Mouse (Mus musculus): ENCODE data around the gene Akap12. TPM values are rescaled to one million over a fixed set of nuclear protein-coding genes. Genes with fewer than 3 reads are reported as not detected.

The Akap12 gene
- polyA plus RNA-seq, 1 experiment from 2014 or later: 53.7 TPM

DNA sequence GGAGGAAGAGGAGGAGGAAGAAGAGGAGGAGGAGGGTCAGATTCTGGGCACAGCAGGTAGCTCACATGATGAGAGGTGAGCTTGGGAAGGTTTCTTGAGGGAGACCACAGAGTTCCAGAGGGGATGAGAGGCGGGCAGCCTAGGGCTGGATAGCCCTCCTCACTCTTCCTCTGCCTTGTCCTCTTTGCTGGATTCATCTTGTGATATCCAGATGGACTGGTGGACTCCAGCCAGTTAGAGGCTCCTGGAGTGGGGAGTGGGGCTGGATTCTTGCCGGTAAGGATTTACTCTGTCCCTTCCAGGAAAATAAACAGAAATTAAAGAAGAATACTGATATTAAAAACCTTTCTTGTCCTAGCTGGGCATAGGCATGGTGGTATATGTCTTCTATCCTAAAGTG lies 20.4 kb upstream of the Akap12 start:
- no peaks in the 10 kb centered on the region for H3K9me3 ChIP-seq (replicated peaks; ENCODE audit: low read length)
- no peak overlapping the region for H3K9ac ChIP-seq (ENCODE audit: low read depth, low read length)
- no peak for ATAC-seq (replicated peaks; ENCODE audit: low FRiP score, low read depth)
- no peak overlapping the region for H3K4me3 ChIP-seq (replicated peaks; ENCODE audit: low read depth, low read length)
- H3K4me1 ChIP-seq (replicated peaks; ENCODE audit: insufficient read depth, low read length): no peaks in the 10 kb centered on the region
- no peaks in the 10 kb centered on the region for H3K36me3 ChIP-seq (ENCODE audit: insufficient read depth, low read length)
- no peak for TF ChIP-seq CTCF (IDR thresholded peaks at IDR 0.05; ENCODE audit: low read depth)
- DNase-seq (ENCODE audit: low spot score): no peak
- no peak overlapping the region for H3K4me2 ChIP-seq (ENCODE audit: low read length)
- H3K27me3 ChIP-seq (ENCODE audit: insufficient read depth, low read length): no peaks in the 10 kb centered on the region
- 64% methylated on average over 2 of the region's 2 CpGs for WGBS
- no peak overlapping the region for H3K27ac ChIP-seq

DNA sequence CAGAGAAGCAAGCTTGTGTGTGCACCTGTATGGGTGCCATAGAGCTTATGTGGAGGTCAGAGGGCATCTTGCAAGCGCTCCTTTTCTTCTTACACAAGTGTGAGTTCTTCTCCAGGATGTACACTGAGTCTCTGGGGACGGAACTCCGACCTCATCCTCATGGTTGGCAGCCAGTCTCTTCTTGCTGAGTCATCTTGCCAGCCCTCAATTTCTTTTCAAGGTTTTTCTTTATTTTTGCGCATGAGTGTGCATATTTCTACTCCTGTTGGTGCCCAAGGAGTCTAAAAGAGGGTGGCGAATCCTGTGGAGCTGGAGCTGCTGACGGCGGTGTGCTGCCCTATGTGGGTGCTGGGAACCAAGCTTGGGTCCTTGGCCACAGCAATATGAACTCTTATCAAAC lies 19.8 kb upstream of the Akap12 start:
- Histone ChIP-seq H3K4me2 (ENCODE audit: low read length) (no peak overlapping the region), H3K4me3 (replicated peaks; ENCODE audit: low read depth, low read length) (no peak overlapping the region), H3K27ac (no peak overlapping the region), H3K27me3 (ENCODE audit: insufficient read depth, low read length) (no peaks in the 10 kb centered on the region), H3K9me3 (replicated peaks; ENCODE audit: low read length) (no peaks in the 10 kb centered on the region), H3K4me1 (replicated peaks; ENCODE audit: insufficient read depth, low read length) (no peaks in the 10 kb centered on the region), H3K36me3 (ENCODE audit: insufficient read depth, low read length) (no peaks in the 10 kb centered on the region), H3K9ac (ENCODE audit: low read depth, low read length) (no peak overlapping the region)
- TF ChIP-seq CTCF (IDR thresholded peaks at IDR 0.05; ENCODE audit: low read depth): no peak
- ATAC-seq (replicated peaks; ENCODE audit: low FRiP score, low read depth): no peak
- WGBS: 92% methylated on average over 7 of the region's 7 CpGs
- no peak for DNase-seq (ENCODE audit: low spot score)

DNA sequence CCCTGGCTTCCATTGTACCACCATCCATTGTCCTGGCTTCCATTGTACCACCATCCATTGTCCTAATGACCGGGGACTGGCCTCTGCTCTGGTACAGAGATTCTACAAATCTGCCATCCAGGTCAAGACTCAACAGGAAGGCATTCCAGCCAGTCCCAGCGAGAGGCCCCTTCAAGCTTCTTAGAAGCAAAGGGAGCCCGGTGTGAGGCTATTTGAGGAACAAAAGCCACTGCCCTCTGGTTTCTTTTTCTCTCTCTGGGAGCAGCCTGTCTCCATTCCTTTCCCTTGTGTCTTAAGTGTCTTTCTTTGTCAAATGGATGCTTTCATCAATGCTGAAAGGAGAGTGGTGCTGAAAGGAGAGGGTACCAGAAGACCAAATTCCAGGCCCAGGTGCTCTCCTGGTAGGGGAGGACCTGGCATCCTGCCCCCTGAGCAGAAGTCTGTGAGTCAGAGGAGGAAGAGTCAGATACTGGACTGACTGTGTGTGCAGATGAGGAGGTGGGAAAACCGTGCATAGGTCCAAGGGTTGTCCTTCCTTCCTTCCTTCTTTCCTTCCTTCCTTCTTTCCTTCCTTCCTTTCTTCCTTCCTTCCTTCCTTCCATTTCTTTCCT lies 16.8 kb upstream of the Akap12 start:
- no peaks in the 10 kb centered on the region for H3K9me3 ChIP-seq (replicated peaks; ENCODE audit: low read length)
- no peak overlapping the region for H3K4me2 ChIP-seq (ENCODE audit: low read length)
- no peak overlapping the region for H3K4me3 ChIP-seq (replicated peaks; ENCODE audit: low read depth, low read length)
- no peak for DNase-seq (ENCODE audit: low spot score)
- 52% methylated on average over 4 of the region's 4 CpGs for WGBS
- TF ChIP-seq CTCF (IDR thresholded peaks at IDR 0.05; ENCODE audit: low read depth): no peak
- H3K9ac ChIP-seq (ENCODE audit: low read depth, low read length): no peak overlapping the region
- H3K36me3 ChIP-seq (ENCODE audit: insufficient read depth, low read length): no peaks in the 10 kb centered on the region
- no peak overlapping the region for H3K27ac ChIP-seq
- H3K4me1 ChIP-seq (replicated peaks; ENCODE audit: insufficient read depth, low read length): no peaks in the 10 kb centered on the region
- ATAC-seq (replicated peaks; ENCODE audit: low FRiP score, low read depth): no peak
- H3K27me3 ChIP-seq (ENCODE audit: insufficient read depth, low read length): no peaks in the 10 kb centered on the region

DNA sequence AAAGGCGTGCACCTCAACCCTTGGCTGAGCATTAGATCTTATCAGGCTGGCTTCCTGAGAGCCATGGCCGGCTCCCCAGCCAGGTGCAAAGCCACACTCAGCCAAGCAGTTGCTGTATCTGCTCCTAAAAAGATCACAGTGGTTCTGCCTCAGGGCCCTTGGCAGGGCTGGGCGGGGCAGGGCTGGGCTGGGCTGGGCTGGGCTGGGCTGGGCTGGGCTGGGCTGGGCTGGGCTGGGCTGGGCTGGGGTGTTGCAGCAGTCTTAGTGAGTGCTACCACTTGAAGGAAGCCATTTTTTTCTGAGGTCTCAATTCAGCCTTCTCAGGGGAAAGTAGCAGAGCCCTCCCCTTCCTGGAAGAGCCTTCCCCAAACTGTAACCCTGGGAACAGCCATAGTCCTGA lies 15.5 kb upstream of the Akap12 start:
- WGBS: 72% methylated on average over 3 of the region's 3 CpGs
- H3K27ac ChIP-seq: no peak overlapping the region
- DNase-seq (ENCODE audit: low spot score) (no peak), ATAC-seq (replicated peaks; ENCODE audit: low FRiP score, low read depth) (no peak)
- no peak overlapping the region for H3K4me3 ChIP-seq (replicated peaks; ENCODE audit: low read depth, low read length)
- H3K4me2 ChIP-seq (ENCODE audit: low read length): no peak overlapping the region
- no peak for TF ChIP-seq CTCF (IDR thresholded peaks at IDR 0.05; ENCODE audit: low read depth)
- H3K9me3 ChIP-seq (replicated peaks; ENCODE audit: low read length): no peaks in the 10 kb centered on the region
- H3K27me3 ChIP-seq (ENCODE audit: insufficient read depth, low read length): no peaks in the 10 kb centered on the region
- no peaks in the 10 kb centered on the region for H3K36me3 ChIP-seq (ENCODE audit: insufficient read depth, low read length)
- no peaks in the 10 kb centered on the region for H3K4me1 ChIP-seq (replicated peaks; ENCODE audit: insufficient read depth, low read length)
- no peak overlapping the region for H3K9ac ChIP-seq (ENCODE audit: low read depth, low read length)

DNA sequence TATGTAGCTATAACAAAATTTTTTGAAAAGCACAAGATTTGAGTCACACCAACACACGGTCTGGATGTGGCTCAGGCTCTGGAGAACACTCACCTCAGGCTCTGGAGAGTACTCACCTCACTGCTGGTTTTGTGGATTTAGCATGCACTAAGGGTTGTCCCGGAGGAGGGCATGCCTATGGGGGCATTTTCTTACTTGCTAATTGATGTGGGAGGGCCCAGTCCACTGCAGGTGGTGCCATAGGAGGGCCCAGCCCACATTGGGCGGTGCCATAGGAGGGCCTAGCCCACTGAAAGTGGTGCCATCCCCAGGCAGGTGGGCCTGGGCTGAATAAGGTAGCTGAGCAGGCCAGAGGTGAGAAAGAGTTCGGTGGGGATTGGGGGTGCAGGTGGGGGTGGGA lies 12.6 kb upstream of the Akap12 start:
- no peak overlapping the region for H3K27ac ChIP-seq
- no peak for TF ChIP-seq CTCF (IDR thresholded peaks at IDR 0.05; ENCODE audit: low read depth)
- no peaks in the 10 kb centered on the region for H3K27me3 ChIP-seq (ENCODE audit: insufficient read depth, low read length)
- WGBS: 75% methylated on average over 4 of the region's 4 CpGs
- H3K9me3 ChIP-seq (replicated peaks; ENCODE audit: low read length): no peaks in the 10 kb centered on the region
- no peak overlapping the region for H3K9ac ChIP-seq (ENCODE audit: low read depth, low read length)
- H3K36me3 ChIP-seq (ENCODE audit: insufficient read depth, low read length): no peaks in the 10 kb centered on the region
- H3K4me1 ChIP-seq (replicated peaks; ENCODE audit: insufficient read depth, low read length): no peaks in the 10 kb centered on the region
- H3K4me2 ChIP-seq (ENCODE audit: low read length): no peak overlapping the region
- DNase-seq (ENCODE audit: low spot score): no peak
- no peak for ATAC-seq (replicated peaks; ENCODE audit: low FRiP score, low read depth)
- no peak overlapping the region for H3K4me3 ChIP-seq (replicated peaks; ENCODE audit: low read depth, low read length)

DNA sequence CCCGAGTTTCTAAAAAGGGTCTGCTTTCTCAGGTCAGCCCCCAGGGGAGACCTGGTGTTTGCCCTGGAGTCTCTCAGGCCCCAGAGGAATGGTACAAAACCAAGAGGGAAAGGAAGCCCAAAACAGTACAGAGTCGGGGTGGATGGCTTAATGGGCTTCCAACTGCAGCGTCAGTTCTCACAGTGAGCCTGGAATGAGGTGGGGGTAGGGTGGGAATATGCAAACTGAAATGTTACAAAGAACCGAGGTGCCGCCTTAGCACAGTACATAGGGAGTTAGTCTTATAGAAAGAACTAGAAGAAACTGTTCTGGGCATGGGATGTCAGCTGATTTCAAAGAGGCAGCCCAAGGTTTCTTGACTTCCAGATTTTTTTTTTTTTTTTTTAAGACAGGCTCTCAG lies 11.7 kb upstream of the Akap12 start:
- 57% methylated on average over 5 of the region's 5 CpGs for WGBS
- no peaks in the 10 kb centered on the region for H3K27me3 ChIP-seq (ENCODE audit: insufficient read depth, low read length)
- DNase-seq (ENCODE audit: low spot score): no peak
- H3K9ac ChIP-seq (ENCODE audit: low read depth, low read length): no peak overlapping the region
- H3K9me3 ChIP-seq (replicated peaks; ENCODE audit: low read length): no peaks in the 10 kb centered on the region
- H3K27ac ChIP-seq: no peak overlapping the region
- no peaks in the 10 kb centered on the region for H3K36me3 ChIP-seq (ENCODE audit: insufficient read depth, low read length)
- no peak overlapping the region for H3K4me2 ChIP-seq (ENCODE audit: low read length)
- TF ChIP-seq CTCF (IDR thresholded peaks at IDR 0.05; ENCODE audit: low read depth): no peak
- no peak for ATAC-seq (replicated peaks; ENCODE audit: low FRiP score, low read depth)
- no peaks in the 10 kb centered on the region for H3K4me1 ChIP-seq (replicated peaks; ENCODE audit: insufficient read depth, low read length)
- no peak overlapping the region for H3K4me3 ChIP-seq (replicated peaks; ENCODE audit: low read depth, low read length)

DNA sequence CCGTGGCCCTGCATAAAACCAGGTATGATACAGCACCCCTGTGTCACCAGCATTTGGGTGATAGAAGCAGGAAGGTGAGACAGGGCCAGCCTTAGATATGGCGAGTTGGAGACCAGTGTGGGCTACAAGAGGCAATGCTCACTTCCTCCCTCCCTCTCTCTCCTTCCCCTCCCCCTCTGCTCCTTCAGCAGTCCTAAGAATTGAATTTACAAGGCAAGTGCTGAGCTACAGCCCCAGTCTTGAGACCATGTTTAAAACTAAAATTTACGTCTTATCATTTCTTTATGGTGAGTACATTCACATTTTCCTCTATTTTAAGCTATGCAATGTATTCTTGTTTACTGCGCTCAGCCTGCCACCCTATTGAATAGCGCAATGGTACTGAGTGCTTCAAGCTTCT lies 5.3 kb upstream of the Akap12 start:
- ATAC-seq (replicated peaks; ENCODE audit: low FRiP score, low read depth) (no peak), DNase-seq (ENCODE audit: low spot score) (no peak)
- Histone ChIP-seq H3K4me1 (replicated peaks; ENCODE audit: insufficient read depth, low read length) (no peaks in the 10 kb centered on the region; the same call in 1 of the 2 replicates), H3K4me3 (replicated peaks; ENCODE audit: low read depth, low read length) (no peak overlapping the region), H3K9me3 (replicated peaks; ENCODE audit: low read length) (no peaks in the 10 kb centered on the region), H3K36me3 (ENCODE audit: insufficient read depth, low read length) (no peaks in the 10 kb centered on the region), H3K4me2 (ENCODE audit: low read length) (no peak overlapping the region), H3K27me3 (ENCODE audit: insufficient read depth, low read length) (no peaks in the 10 kb centered on the region), H3K9ac (ENCODE audit: low read depth, low read length) (no peak overlapping the region), H3K27ac (no peak overlapping the region)
- 79% methylated on average over 5 of the region's 5 CpGs for WGBS
- no peak for TF ChIP-seq CTCF (IDR thresholded peaks at IDR 0.05; ENCODE audit: low read depth)
